Mouse (Mus musculus) embryonic facial prominence, embryonic 10.5 days (tissue): ENCODE results near the gene Spcs3. TPM values are rescaled to one million over a fixed set of nuclear protein-coding genes. Genes with fewer than 3 reads are reported as not detected.

Source experiments
- DNase-seq: peaks from one replicate; pipeline ENCODE4 v3.0.0-alpha.2; 2017; ENCODE audit warnings: low spot score
- H3K27ac ChIP-seq: fragments of 300-500 bp; sonication (generic); replicated peaks from 2 replicates; pipeline ENCODE4 v1.5.1; 2016; ENCODE audit warnings: mild to moderate bottlenecking
- H3K27me3 ChIP-seq: fragments of 300-500 bp; sonication (generic); replicated peaks from 2 replicates; pipeline ENCODE4 v1.6.1; 2016; ENCODE audit warnings: low read depth, mild to moderate bottlenecking; ENCODE audit not compliant: poor library complexity, severe bottlenecking
- H3K36me3 ChIP-seq: fragments of 300-500 bp; sonication (generic); replicated peaks from 2 replicates; pipeline ENCODE4 v1.6.1; 2016; ENCODE audit warnings: mild to moderate bottlenecking, moderate library complexity
- H3K4me1 ChIP-seq: fragments of 300-500 bp; sonication (generic); 2 replicates; pipeline ENCODE4 v1.6.1; 2016
- H3K4me3 ChIP-seq: fragments of 300-500 bp; sonication (generic); 2 replicates; pipeline ENCODE4 v1.5.1; 2016; ENCODE audit warnings: mild to moderate bottlenecking, moderate library complexity
- H3K9me3 ChIP-seq: fragments of 300-500 bp; sonication (generic); 2 replicates; pipeline ENCODE4 v1.6.1; 2016; ENCODE audit warnings: mild to moderate bottlenecking
- WGBS: fragments of 180-500 bp; shearing (Covaris S2); methylation state at CpG from one replicate; pipeline ENCODE4 v1.1.7; 2016; 5-methylcytosine and 5-hydroxymethylcytosine counted together
- polyA plus RNA-seq: library from polyadenylated mRNA; unstranded; fragments of >200 nt; fragmentation: Nextera tagmentation; extraction: Ambion mirVana; gene quantifications from 2 replicates; pipeline ENCODE4 v1.2.1, GENCODE M21; 2016

Gene Spcs3
- polyA plus RNA-seq: 87.2 and 88.3 TPM in 2 replicates

DNA sequence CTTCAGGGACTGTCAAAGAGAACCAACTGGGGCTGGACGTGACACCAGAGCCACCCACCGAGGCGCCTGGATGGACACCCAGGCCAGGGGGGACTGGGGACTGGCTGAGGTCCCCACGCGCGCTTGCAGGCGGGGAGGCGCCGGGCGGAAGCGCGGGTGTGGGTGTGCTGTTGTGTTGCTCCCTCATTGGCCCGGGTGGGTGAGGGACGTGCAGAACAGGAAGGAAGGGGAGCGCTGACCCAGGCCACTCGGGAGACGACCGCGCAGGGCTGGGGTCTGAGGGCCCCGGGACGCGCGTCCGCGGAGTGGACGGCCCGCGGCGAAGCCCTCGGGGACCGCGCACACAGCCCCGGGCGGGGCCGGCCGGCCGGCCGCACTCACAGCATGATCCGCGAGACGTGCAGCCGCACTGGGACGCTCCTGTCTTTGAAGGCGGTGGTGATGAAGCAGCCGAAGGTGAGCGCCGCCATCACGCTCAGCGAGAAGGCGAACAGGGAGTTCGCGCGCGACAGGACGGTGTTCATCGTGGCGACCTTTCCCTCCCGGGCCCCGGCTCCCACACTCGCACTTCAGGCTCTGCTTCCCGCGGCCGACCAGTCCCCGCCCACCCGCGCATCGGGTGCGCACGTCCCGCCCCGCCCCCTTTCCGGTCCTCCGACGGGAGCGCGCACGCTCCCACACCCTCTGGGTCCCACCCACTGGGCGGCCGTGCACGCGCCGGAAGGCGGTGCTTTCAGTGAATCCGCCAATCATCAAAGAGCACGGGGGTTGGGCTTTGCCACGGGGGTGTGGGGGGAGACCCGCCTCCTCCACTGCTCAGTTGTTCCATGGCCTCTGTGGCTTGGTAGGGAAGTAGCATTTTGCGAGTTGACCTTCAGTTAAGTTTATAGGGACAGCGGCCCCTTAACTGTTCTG is at the start of gene Spcs3, which contains the start of gene Asb5:
TSS of gene Spcs3 (minus strand) at position 617 of the 915 bp plus-strand sequence.
TSS of gene Asb5 (plus strand) at position 199 of the 915 bp plus-strand sequence.
- Histone ChIP-seq H3K27me3 (no peaks in the 10 kb centered on the region), H3K4me1 (peaks cover 17% of the 10 kb centered on the region), H3K36me3 (peaks cover 25% of the 10 kb centered on the region), H3K9me3 (no peaks in the 10 kb centered on the region), H3K4me3 (peak within 1 kb of the TSS; percentile 90), H3K27ac (peak within 1 kb of the TSS; percentile 96)
- DNase-seq: peak; percentile 97
- WGBS: under 1% methylated on average over 89 of the region's 89 CpGs

DNA sequence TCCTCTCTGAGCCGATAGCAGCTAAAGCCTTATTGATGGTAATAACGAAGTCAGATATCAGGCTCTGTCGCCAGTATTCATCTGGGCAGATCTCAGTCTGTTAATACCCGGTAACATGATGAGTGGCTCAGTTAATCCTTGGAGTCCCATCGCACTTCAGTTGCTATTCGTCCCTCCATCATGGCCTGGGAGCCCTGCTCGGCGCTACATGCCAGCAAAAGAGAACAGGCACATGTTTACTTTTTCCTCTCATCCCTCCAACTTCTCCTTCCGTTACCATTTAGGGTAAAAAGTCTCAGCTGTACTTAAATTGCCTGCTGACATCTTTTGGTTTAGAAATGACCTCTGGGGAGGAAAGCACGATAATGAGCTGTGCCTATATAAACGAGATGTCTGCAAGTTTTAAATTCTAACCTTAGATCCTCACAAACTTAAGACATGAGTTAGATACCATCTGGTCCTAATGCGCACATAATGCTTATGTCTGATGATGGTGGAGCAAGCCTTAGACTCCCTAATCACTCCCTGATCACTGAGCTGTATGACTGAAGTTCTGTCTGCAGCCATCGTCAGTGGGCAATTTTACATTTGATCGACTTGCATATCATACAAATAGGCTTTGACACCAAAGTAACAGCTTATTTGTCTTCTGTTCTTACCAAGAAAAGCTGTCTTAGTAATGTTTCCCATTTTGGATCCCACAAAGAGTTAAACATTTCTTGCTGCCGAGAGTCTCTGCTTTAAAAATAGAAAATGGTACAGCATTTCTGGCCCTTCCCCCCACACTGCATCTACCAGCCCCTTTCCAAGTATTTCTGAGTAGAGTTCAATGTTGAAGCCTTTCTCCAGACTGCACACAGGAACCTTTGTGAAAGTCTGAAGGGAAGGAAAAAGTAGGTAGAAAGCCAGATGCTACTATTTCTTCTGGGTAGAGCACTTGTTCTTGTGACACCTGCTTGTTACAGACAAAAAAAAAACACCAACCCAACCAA is 41.1 kb upstream of the Spcs3 start:
- peaks cover 12% of the 10 kb centered on the region for H3K4me1 ChIP-seq
- no peaks in the 10 kb centered on the region for H3K36me3 ChIP-seq
- WGBS: 63% methylated on average over 15 of the region's 15 CpGs
- DNase-seq: no peak
- H3K27me3 ChIP-seq: no peaks in the 10 kb centered on the region
- H3K4me3 ChIP-seq: no peak overlapping the region
- no peak overlapping the region for H3K27ac ChIP-seq
- H3K9me3 ChIP-seq: no peaks in the 10 kb centered on the region

DNA sequence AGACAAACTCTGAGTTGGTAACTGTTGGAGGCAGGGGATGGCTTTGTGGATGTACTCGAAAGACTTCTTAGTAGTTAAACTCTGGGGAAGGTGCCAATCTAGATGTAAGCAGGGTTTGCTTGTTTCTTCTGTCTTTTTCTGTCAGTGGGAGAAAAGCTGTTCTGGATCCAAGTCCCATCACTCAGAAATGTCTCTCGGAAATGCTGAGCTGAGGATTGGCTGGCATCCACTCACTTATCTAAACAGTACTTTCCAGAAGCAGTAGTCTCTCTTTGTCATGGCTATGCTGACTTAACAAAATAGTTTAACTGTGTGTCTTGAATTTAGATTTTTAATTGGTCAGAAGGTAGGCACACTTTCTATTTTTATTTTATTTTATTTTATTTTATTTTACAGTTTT is 37.4 kb upstream of the Spcs3 start:
- no peaks in the 10 kb centered on the region for H3K27me3 ChIP-seq
- H3K4me1 ChIP-seq: peaks cover 12% of the 10 kb centered on the region
- H3K27ac ChIP-seq: no peak overlapping the region
- 81% methylated on average over 2 of the region's 2 CpGs for WGBS
- DNase-seq: no peak
- H3K9me3 ChIP-seq: no peaks in the 10 kb centered on the region
- no peak overlapping the region for H3K4me3 ChIP-seq
- H3K36me3 ChIP-seq: no peaks in the 10 kb centered on the region

DNA sequence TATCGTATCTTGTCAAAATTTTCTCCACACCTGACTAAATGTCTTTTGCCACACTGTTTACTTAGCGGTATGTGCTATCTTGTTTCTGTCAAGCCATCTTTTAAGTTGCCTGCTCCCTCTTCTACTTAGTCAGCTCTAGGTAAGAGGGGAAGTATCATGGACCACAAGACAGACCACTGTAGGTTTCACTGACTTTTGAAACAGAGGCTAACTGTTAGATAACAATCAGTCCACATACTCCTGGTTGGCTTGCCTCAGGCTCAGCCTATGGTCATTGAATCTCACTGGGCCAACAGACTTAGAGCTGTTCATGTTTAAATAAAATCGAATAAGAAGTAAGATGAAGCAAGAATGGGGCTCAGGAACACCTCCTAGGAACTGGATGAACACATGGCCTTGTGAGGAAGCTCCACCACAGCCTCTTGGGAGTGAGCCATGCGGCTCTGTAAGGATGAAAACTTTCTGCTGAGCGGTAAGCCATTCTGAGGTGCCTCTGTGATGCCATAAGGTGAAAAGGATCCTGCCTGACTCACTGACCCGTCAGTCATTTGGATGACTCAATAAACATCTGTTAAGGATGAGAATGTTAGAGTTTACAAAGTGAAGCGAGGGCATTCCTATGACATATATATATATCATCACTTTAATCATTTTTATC is 35.9 kb upstream of the Spcs3 start:
- Histone ChIP-seq H3K36me3 (no peaks in the 10 kb centered on the region), H3K27me3 (no peaks in the 10 kb centered on the region), H3K9me3 (no peaks in the 10 kb centered on the region), H3K4me3 (no peak overlapping the region), H3K4me1 (peaks cover 4% of the 10 kb centered on the region), H3K27ac (no peak overlapping the region)
- 85% methylated on average over 7 of the region's 7 CpGs for WGBS
- DNase-seq: no peak

DNA sequence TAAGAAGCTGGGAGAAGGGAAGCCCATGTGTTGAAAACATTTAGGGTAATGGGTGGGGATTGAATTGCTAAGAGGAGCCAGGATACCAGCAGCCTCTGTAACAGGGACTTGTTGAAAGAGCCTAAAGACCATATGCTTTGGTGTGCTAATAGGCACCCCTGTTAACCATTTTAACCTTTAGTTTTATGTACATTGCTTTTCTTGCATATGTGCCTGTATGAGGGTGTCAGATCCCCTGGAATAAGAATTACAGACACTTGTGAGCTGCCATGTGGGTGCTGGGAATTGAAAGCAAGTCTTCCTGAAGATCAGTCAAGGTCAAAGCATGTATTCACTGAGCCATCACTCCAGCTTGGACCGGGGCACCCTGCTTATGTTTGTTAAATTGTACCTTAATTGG is 35.4 kb upstream of the Spcs3 start:
- H3K9me3 ChIP-seq: no peaks in the 10 kb centered on the region
- WGBS: 95% methylated on average over 1 of the region's 1 CpGs
- H3K27me3 ChIP-seq: no peaks in the 10 kb centered on the region
- no peaks in the 10 kb centered on the region for H3K4me1 ChIP-seq
- H3K4me3 ChIP-seq: no peak overlapping the region
- DNase-seq: no peak
- H3K36me3 ChIP-seq: no peaks in the 10 kb centered on the region
- H3K27ac ChIP-seq: no peak overlapping the region

DNA sequence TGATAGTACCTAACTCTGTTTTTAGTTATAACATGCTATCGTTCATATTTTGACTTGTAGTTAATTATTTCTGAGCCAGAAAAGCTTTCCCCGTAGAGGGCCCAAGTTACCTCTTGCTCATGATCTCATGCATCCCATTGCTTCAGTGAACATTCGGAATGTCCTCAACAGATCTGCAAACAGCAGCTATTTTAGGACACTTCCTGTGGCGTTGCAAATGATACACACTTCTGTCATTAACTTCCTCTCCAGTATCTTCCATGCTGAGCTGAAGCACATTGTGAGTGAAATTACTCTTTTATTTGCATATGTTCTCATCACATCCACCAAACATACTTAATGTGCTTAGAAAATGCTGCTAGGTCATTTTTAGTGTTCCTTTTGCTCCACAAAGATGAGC is 32.3 kb upstream of the Spcs3 start:
- no peaks in the 10 kb centered on the region for H3K4me1 ChIP-seq
- DNase-seq: no peak
- H3K36me3 ChIP-seq: no peaks in the 10 kb centered on the region
- H3K9me3 ChIP-seq: no peaks in the 10 kb centered on the region
- 80% methylated on average over 4 of the region's 4 CpGs for WGBS
- no peaks in the 10 kb centered on the region for H3K27me3 ChIP-seq
- H3K27ac ChIP-seq: no peak overlapping the region
- no peak overlapping the region for H3K4me3 ChIP-seq

DNA sequence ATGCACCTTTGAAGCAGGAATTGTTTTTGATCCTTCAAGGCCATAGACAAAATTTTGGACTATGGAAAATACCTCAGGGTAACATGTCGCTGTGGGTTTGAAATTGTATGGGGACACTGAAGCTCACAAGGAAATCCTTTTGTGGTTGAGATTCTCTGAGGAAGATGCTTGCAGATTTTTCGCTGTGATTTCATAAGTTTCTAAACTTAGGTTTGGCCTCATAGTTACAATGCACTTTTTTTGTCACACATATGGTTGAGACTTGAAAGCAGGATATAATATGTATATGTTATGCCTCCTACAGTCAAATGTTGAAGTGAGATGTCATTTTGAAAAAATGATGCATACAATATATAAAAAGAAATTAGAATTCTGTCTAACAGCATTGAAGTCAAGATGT is 25.1 kb upstream of the Spcs3 start:
- no peak overlapping the region for H3K27ac ChIP-seq
- no peak for DNase-seq
- no peak overlapping the region for H3K4me3 ChIP-seq
- H3K9me3 ChIP-seq: no peaks in the 10 kb centered on the region
- H3K27me3 ChIP-seq: no peaks in the 10 kb centered on the region
- no peaks in the 10 kb centered on the region for H3K4me1 ChIP-seq
- WGBS: 89% methylated on average over 2 of the region's 2 CpGs
- no peaks in the 10 kb centered on the region for H3K36me3 ChIP-seq

DNA sequence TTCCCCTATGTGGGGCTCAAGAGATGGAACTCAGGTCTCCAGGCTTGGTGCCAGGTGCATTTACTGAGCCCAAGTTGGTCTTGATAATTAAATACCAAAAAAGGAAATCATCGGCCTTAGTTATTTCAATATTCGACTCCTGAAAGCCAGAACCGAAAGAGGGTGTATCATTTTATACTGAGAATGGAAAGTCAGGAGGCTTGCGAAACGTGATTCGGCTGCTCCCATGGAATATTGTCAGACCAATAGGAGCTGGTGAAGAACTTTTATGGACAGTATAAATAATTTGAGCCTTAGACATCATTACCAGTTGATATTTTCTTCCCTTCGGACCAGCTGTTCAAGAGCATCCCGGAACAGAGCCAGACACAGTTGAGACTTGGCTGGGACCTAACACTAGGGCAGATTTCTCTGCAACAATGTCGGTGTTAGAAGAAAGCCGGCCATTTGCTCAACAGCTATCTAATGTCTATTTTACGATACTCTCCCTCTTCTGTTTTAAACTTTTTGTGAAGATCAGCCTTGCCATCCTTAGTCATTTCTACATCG is 20.3 kb upstream of the Spcs3 start:
- no peaks in the 10 kb centered on the region for H3K9me3 ChIP-seq
- no peaks in the 10 kb centered on the region for H3K4me1 ChIP-seq
- no peaks in the 10 kb centered on the region for H3K27me3 ChIP-seq
- no peak overlapping the region for H3K4me3 ChIP-seq
- WGBS: 95% methylated on average over 12 of the region's 12 CpGs
- DNase-seq: no peak
- H3K27ac ChIP-seq: no peak overlapping the region
- H3K36me3 ChIP-seq: no peaks in the 10 kb centered on the region

DNA sequence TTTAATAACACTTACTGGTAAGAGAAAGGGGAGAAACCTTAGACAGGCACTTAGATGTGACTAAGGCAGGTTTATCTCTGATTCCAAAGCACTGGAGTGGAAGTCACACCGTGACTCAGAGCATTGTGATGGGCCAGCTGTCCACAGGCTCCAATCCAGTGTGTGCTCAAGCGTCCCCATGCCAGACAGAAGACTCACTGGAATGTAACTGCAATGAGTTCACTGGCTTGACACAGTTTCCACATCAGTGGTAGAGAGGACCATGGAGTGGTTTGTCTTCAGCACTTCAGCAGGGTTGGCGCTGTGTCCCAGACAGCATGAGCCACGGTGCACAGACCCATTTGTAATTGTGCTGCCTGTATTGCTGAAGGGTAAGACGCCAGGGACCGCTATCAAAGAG is 18.6 kb upstream of the Spcs3 start:
- 82% methylated on average over 6 of the region's 6 CpGs for WGBS
- Histone ChIP-seq H3K27me3 (no peaks in the 10 kb centered on the region), H3K36me3 (no peaks in the 10 kb centered on the region), H3K27ac (no peak overlapping the region), H3K4me3 (no peak overlapping the region), H3K4me1 (no peaks in the 10 kb centered on the region), H3K9me3 (no peaks in the 10 kb centered on the region)
- DNase-seq: no peak

DNA sequence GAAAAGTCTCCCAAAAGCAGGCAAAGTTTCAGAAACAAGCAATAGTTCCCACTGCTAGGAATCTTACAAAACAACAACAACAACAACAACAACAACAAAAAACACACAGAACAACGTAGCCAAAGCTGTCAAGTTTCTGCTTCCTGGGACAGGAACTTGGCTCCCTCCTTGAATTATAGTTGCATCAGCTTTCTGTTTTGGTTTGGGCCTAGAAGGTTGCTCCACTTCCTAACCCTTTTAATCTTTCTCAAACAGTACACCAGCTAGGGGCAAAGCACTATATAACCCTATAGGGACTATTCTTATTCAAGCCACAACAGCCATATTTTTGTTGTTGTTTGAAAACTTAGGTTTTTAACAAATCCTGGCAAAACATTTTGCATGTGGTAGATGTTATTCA is 11.5 kb upstream of the Spcs3 start:
- no peak for DNase-seq
- Histone ChIP-seq H3K4me1 (no peaks in the 10 kb centered on the region), H3K36me3 (no peaks in the 10 kb centered on the region), H3K27me3 (no peaks in the 10 kb centered on the region), H3K4me3 (no peak overlapping the region), H3K9me3 (no peaks in the 10 kb centered on the region), H3K27ac (no peak overlapping the region)
- 71% methylated on average over 1 of the region's 1 CpGs for WGBS

DNA sequence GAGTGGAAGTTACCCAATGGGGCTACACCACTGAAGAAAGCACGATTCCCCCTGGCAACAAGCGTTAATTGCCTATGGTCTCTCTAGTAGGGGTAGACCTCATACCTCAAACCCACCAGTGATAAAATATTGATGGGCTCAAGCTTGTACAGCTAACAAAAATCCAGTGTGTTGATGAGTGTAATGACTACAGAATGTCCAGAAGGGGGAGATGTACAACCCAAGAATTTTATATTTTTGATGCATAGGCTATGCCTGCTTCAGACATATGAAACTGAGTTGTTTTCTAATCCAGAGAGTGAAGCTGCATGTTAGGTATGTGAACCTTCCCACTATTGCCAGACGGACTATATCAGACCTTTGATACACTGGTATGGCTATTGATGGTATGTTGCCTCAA is 7.5 kb upstream of the Spcs3 start:
- no peaks in the 10 kb centered on the region for H3K9me3 ChIP-seq
- H3K36me3 ChIP-seq: no peaks in the 10 kb centered on the region
- 90% methylated on average over 3 of the region's 3 CpGs for WGBS
- H3K4me3 ChIP-seq: no peak overlapping the region
- no peak overlapping the region for H3K27ac ChIP-seq
- DNase-seq: no peak
- no peaks in the 10 kb centered on the region for H3K4me1 ChIP-seq
- H3K27me3 ChIP-seq: no peaks in the 10 kb centered on the region

DNA sequence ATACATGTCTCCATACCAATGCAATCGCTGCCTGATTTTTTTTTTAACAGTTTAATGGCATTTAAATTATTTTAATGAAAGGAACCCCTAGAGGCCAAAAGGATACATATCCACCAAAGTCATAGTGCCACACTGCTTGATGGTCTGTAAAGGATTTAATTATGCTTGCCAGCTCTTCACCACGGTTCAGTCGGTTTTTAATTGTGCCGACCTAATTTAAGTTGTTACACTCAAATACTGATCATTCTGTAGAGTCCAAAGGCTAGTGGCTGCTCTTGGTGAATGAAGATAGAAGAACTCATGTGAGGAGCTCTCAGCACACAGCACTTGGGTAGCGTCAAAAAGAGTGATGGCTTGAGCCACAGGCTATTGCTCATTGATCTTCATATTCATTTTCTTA is 5.4 kb upstream of the Spcs3 start:
- WGBS: 84% methylated on average over 5 of the region's 5 CpGs
- DNase-seq: no peak
- H3K4me1 ChIP-seq: peaks cover 4% of the 10 kb centered on the region; the same call in 1 of the 2 replicates

More for the DNA sequence above, 5.4 kb upstream of the Spcs3 start:
- Histone ChIP-seq H3K4me3 (no peak overlapping the region), H3K36me3 (no peaks in the 10 kb centered on the region), H3K9me3 (no peaks in the 10 kb centered on the region), H3K27ac (no peak overlapping the region), H3K27me3 (no peaks in the 10 kb centered on the region)
